Mouse (Mus musculus) heart, adult 2 months (tissue): Measurements from ENCODE around the gene Carm1.

Source experiments
- CTCF ChIP-seq: fragments of 200-600 bp; IDR thresholded peaks from 2 replicates; pipeline ENCODE4 v1.8.1; 2022; ENCODE audit warnings: antibody characterized with exemption, mild to moderate bottlenecking, moderate library complexity
- EP300 ChIP-seq: fragments of 200-500 bp; IDR thresholded peaks from 2 replicates; pipeline ENCODE4 v1.6.1; 2011; ENCODE audit warnings: low read depth, low read length, control low read depth; ENCODE audit not compliant: insufficient read depth
- POLR2A ChIP-seq: fragments of 200-500 bp; IDR thresholded peaks from 2 replicates; pipeline ENCODE4 v1.6.1; 2011; ENCODE audit warnings: mild to moderate bottlenecking, low read depth, low read length, control low read depth; ENCODE audit not compliant: insufficient read depth

DNA sequence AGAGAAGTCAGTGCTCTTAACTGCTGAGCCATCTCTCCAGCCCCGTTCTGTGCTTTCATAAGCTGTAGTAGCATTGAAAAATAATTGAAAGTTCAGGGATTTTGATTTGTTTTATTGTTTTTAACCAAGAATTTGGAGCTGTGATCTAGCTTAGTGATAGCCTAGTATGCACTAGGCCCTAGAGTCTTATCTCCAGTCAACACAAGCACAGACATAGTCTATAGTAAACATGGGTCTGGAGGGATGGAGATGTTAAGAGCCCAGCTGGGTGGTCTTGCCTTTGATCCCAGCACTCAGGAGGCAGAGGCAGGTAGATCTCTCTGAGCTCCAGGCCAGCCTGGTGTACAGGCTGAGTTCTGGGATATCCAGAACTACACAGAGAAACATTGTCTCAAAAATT, 76.0 kb downstream of the Carm1 start:
- TF ChIP-seq CTCF (no peak), POLR2A (no peak), EP300 (no peak)
